Mouse (Mus musculus): ENCODE results near the gene Adap1. TPM values are rescaled to one million over a fixed set of nuclear protein-coding genes. Genes with fewer than 3 reads are reported as not detected.

Adap1 gene
- total and polyA plus RNA-seq, 2 experiments from 2014 or later: 141 to 253 TPM

DNA sequence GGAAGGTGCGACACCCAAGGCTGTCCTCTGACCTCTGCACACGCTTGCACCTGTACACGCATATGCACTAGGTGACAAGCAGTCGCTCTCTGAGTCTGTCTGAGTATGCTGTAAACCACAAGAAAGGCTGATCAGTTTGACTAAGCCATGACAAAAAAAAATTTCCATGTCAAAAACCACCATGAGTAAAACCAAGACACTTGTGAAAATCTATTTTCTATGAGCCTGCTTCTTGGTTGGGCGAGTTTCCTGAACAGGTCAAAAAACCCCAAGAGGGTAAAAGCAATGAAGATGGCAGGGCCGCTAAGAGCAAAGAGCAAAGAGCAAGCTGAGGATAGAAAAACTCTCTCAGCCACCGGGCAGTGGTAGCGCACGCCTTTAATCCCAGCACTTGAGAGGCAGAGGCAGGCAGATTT lies 21.8 kb downstream of the Adap1 start:
- Histone ChIP-seq H3K4me1 (ENCODE audit: insufficient read depth, low read length) (no peaks in the 10 kb centered on the region), H3K4me3 (ENCODE audit: low read depth, low read length) (no peak overlapping the region), H3K9ac (replicated peaks; ENCODE audit: low read length, poor library complexity, severe bottlenecking) (no peak overlapping the region), H3K27me3 (ENCODE audit: insufficient read depth, low read length) (no peaks in the 10 kb centered on the region), H3K27ac (ENCODE audit: low read depth, low read length) (no peak overlapping the region), H3K9me3 (ENCODE audit: low read length) (no peaks in the 10 kb centered on the region), H3K4me2 (ENCODE audit: low read depth, low read length, poor library complexity, severe bottlenecking) (no peak overlapping the region), H3K36me3 (ENCODE audit: insufficient read depth, low read length) (peaks cover 25% of the 10 kb centered on the region)
- ATAC-seq (ENCODE audit: low FRiP score): no peak
- no peak for TF ChIP-seq CTCF (IDR thresholded peaks at IDR 0.05)
- no peak for DNase-seq (ENCODE audit: low spot score)
- 89% methylated on average over 9 of the region's 9 CpGs for WGBS

DNA sequence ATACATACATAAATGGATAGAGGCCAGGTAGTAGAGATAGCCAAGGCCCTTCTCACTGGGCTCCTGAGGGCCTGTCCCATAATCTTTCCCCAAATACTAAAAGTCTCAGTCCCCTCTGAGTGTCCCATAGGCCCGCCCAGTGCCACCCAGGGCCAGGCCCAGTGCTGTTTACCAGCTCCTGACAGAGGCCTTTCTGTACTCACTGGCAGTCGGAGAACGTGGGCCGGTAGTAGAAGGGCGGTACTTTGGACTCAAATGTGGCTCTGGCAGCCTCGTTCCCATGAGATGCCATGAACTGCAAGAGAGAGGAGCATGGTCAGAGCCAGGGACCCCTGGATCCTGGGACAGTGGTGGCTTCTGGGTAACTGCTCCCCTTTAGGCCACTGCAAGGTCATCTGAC lies 23.3 kb downstream of the Adap1 start:
- WGBS: 82% methylated on average over 6 of the region's 6 CpGs
- no peak for ATAC-seq (ENCODE audit: low FRiP score)
- DNase-seq (ENCODE audit: low spot score): no peak

GRCm38 (mm10) chr5:139297745-139298144 lies 27.7 kb downstream of the Adap1 start:
- TF ChIP-seq CTCF (IDR thresholded peaks at IDR 0.05): no peak
- H3K9ac ChIP-seq (replicated peaks; ENCODE audit: low read length, poor library complexity, severe bottlenecking): no peak overlapping the region
- no peak for ATAC-seq (ENCODE audit: low FRiP score)
- H3K4me2 ChIP-seq (ENCODE audit: low read depth, low read length, poor library complexity, severe bottlenecking): no peak overlapping the region
- DNase-seq (ENCODE audit: low spot score): no peak
- no peak overlapping the region for H3K27ac ChIP-seq (ENCODE audit: low read depth, low read length)
- H3K9me3 ChIP-seq (ENCODE audit: low read length): no peaks in the 10 kb centered on the region
- H3K4me1 ChIP-seq (ENCODE audit: insufficient read depth, low read length): no peaks in the 10 kb centered on the region
- peaks cover 43% of the 10 kb centered on the region for H3K36me3 ChIP-seq (ENCODE audit: insufficient read depth, low read length)
- WGBS: 79% methylated on average over 5 of the region's 5 CpGs
- no peaks in the 10 kb centered on the region for H3K27me3 ChIP-seq (ENCODE audit: insufficient read depth, low read length)
- no peak overlapping the region for H3K4me3 ChIP-seq (ENCODE audit: low read depth, low read length)

More for the DNA sequence above, 23.3 kb downstream of the Adap1 start:
- Histone ChIP-seq H3K36me3 (ENCODE audit: insufficient read depth, low read length) (peaks cover 27% of the 10 kb centered on the region), H3K4me1 (ENCODE audit: insufficient read depth, low read length) (no peaks in the 10 kb centered on the region), H3K9me3 (ENCODE audit: low read length) (no peaks in the 10 kb centered on the region), H3K27ac (ENCODE audit: low read depth, low read length) (no peak overlapping the region), H3K9ac (replicated peaks; ENCODE audit: low read length, poor library complexity, severe bottlenecking) (no peak overlapping the region), H3K4me2 (ENCODE audit: low read depth, low read length, poor library complexity, severe bottlenecking) (no peak overlapping the region), H3K27me3 (ENCODE audit: insufficient read depth, low read length) (no peaks in the 10 kb centered on the region), H3K4me3 (ENCODE audit: low read depth, low read length) (no peak overlapping the region)
- no peak for TF ChIP-seq CTCF (IDR thresholded peaks at IDR 0.05)

DNA sequence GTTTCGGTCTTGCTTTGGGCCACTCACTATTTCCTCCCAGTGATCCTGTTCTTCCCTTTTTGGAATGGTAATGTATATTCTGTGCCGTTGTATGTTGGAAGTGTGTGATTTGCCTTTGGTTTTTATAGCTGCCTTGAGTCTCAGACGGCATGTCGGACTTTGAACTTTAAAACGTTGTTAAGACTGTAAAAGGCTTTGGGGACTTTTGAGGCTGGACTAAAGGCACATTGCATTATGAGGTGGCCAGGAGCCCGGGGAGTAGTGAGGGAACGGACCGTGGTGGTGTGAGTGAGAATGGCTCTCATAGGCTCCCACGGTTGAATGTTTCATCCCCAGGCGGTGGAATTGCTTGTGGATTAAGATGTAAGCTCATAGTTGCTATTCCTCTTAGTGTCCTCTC lies 28.3 kb downstream of the Adap1 start:
- no peak overlapping the region for H3K4me2 ChIP-seq (ENCODE audit: low read depth, low read length, poor library complexity, severe bottlenecking)
- H3K27me3 ChIP-seq (ENCODE audit: insufficient read depth, low read length): no peaks in the 10 kb centered on the region
- no peak overlapping the region for H3K9ac ChIP-seq (replicated peaks; ENCODE audit: low read length, poor library complexity, severe bottlenecking)
- no peak for ATAC-seq (ENCODE audit: low FRiP score)
- H3K27ac ChIP-seq (ENCODE audit: low read depth, low read length): no peak overlapping the region
- H3K9me3 ChIP-seq (ENCODE audit: low read length): no peaks in the 10 kb centered on the region
- WGBS: 91% methylated on average over 10 of the region's 10 CpGs
- H3K4me1 ChIP-seq (ENCODE audit: insufficient read depth, low read length): no peaks in the 10 kb centered on the region
- TF ChIP-seq CTCF (IDR thresholded peaks at IDR 0.05): no peak
- H3K36me3 ChIP-seq (ENCODE audit: insufficient read depth, low read length): peaks cover 45% of the 10 kb centered on the region
- DNase-seq (ENCODE audit: low spot score): no peak
- H3K4me3 ChIP-seq (ENCODE audit: low read depth, low read length): no peak overlapping the region

- TF ChIP-seq CTCF (IDR thresholded peaks at IDR 0.05): no peak
- DNase-seq (ENCODE audit: low spot score) (no peak), ATAC-seq (ENCODE audit: low FRiP score) (no peak)
- Histone ChIP-seq H3K36me3 (ENCODE audit: insufficient read depth, low read length) (peaks cover 38% of the 10 kb centered on the region), H3K27me3 (ENCODE audit: insufficient read depth, low read length) (no peaks in the 10 kb centered on the region), H3K9ac (replicated peaks; ENCODE audit: low read length, poor library complexity, severe bottlenecking) (no peak overlapping the region), H3K4me1 (ENCODE audit: insufficient read depth, low read length) (no peaks in the 10 kb centered on the region), H3K27ac (ENCODE audit: low read depth, low read length) (no peak overlapping the region), H3K9me3 (ENCODE audit: low read length) (no peaks in the 10 kb centered on the region), H3K4me2 (ENCODE audit: low read depth, low read length, poor library complexity, severe bottlenecking) (no peak overlapping the region), H3K4me3 (ENCODE audit: low read depth, low read length) (no peak overlapping the region)
- 84% methylated on average over 2 of the region's 2 CpGs for WGBS
Observed at GRCm38 (mm10) chr5:139294089-139294488, 31.3 kb downstream of the Adap1 start.

GRCm38 (mm10) chr5:139291811-139292560 lies 33.4 kb downstream of the Adap1 start:
- no peaks in the 10 kb centered on the region for H3K27me3 ChIP-seq (ENCODE audit: insufficient read depth, low read length)
- ATAC-seq (ENCODE audit: low FRiP score) (no peak), DNase-seq (ENCODE audit: low spot score) (no peak)
- H3K9ac ChIP-seq (replicated peaks; ENCODE audit: low read length, poor library complexity, severe bottlenecking): no peak overlapping the region
- H3K4me2 ChIP-seq (ENCODE audit: low read depth, low read length, poor library complexity, severe bottlenecking): no peak overlapping the region
- H3K4me3 ChIP-seq (ENCODE audit: low read depth, low read length): no peak overlapping the region
- no peaks in the 10 kb centered on the region for H3K4me1 ChIP-seq (ENCODE audit: insufficient read depth, low read length)
- no peak for TF ChIP-seq CTCF (IDR thresholded peaks at IDR 0.05)
- H3K27ac ChIP-seq (ENCODE audit: low read depth, low read length): no peak overlapping the region
- peaks cover 33% of the 10 kb centered on the region for H3K36me3 ChIP-seq (ENCODE audit: insufficient read depth, low read length)
- WGBS: 68% methylated on average over 6 of the region's 6 CpGs
- no peaks in the 10 kb centered on the region for H3K9me3 ChIP-seq (ENCODE audit: low read length)
